Mouse (Mus musculus) heart, postnatal 0 days (tissue): ENCODE data around the gene Gm39566.

Experiments used
- CTCF ChIP-seq: IDR thresholded peaks from 2 replicates; pipeline ENCODE4 v1.5.1; 2016; ENCODE audit warnings: antibody characterized with exemption, control low read depth, low read depth
- EP300 ChIP-seq: IDR thresholded peaks from 2 replicates; pipeline ENCODE4 v1.6.1; 2016; ENCODE audit warnings: antibody characterized with exemption, low read depth

DNA sequence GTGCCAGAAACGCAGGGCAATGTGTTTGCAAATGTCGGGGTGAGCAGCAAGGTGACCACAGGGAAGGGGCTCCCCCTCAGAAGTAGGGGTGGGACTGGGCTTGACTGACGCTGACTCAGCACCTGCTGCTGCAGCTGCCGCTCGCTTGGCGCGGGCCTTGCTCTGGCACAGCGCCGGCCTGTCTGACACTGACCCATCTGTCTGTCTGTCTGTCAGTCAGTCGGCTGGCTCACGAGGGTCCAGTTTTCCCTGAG lies 15.0 kb downstream of the Gm39566 start:
- TF ChIP-seq CTCF (no peak), EP300 (no peak)
